Mouse (Mus musculus) spleen, embryonic (tissue): ENCODE results near the gene Lefty2.

ENCODE experiments used
- CTCF ChIA-PET: fragments of 350-600 bp; sonication (Branson Sonifier 250); formaldehyde crosslinking; loops from one replicate; lab custom pipeline; 2022; lab: Charles Lee

Gene Lefty2

GRCm38 (mm10) chr1:180929599-180929998, 36.7 kb downstream of the Lefty2 start:
- CTCF ChIA-PET = no interaction called here

DNA sequence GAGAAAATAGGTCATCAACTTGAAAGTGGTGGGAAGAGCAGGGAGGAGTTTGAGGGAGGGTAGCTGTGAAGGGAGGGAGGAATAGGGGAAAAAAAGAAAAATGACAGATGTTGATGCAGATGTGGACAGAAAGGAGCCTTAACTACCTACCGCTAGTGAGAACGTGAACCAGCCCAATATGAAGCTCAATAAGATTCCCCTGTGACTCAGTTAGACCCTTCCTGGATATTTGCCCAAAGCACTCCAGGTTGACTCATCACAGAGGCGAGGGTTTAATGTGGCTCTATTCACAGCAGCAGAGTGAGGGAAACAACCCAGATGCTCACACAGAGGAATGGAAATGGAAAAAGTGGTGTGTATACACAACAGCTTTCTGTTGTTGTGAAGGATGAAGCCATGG, 38.2 kb downstream of the Lefty2 start:
- CTCF ChIA-PET = interaction anchor here (0.6 kb wide), 1 partner anchor 10 kb away, joined by 3 read pairs; no protein-coding TSS in a partner anchor

DNA sequence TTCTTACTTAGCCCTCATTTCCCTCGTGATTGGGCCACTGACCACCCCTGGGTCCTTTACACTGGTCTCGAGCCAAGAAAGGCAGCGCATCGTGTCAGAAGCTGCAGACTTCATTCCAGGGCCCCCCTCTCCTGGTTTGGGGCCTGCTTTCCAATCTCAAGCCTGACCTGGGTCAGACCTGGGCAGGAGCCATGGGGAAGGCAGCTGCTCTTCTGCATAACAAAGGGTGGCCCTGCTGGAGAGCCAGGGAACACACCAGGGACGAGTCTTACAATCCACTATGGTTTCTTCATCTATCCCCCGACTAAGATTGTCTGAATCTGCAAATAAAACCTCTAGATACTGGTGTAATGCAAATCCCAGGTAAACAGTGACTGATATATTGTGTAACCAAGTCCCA, 40.8 kb downstream of the Lefty2 start:
- CTCF ChIA-PET = no interaction called here

DNA sequence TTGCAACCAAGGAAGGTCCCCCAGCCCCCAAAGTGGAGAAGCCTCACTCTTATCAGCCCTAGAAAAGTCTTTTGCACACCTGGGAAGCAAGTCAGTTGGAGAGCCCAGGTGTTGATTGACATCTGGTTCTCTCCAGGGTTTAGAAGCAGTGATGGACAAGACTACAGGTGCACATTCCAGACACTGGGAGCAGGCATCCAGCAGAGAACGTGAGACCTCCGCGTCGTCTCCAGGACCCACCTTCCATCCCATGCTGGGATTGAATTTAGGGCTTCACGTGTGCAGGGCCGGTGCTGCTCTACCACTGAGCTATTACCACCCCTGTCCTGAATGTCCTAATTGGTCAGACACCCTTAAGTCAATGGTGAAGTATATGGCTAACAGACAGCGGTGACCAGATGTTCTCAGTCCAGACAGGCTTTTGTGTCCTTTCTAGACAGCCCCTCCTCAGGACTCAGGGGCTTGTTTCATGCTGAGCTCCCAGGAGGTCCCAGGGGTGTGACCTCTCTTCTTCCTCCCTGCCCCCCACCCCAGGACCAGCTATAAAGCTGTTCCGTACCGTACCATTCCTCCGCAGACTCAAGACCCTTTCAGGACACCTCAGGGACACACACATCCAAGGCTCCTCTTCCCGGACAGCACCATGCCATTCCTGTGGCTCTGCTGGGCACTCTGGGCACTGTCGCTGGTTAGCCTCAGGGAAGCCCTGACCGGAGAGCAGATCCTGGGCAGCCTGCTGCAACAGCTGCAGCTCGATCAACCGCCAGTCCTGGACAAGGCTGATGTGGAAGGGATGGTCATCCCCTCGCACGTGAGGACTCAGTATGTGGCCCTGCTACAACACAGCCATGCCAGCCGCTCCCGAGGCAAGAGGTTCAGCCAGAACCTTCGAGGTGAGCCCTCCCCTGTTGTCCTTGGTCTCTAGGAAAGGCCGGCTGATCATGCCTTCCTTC, 41.8 kb downstream of the Lefty2 start, which contains the start of gene Lefty1:
Gene Lefty1, plus strand, starts transcription at position 556 of the 953 bp plus-strand sequence.
- CTCF ChIA-PET = interaction anchor here (0.5 to 0.8 kb wide), 2 partner anchors 8 to 61 kb away, joined by 3 read pairs; no protein-coding TSS in a partner anchor

- CTCF ChIA-PET = interaction anchor here (1.0 kb wide), 1 partner anchor 1178 kb away, joined by 3 read pairs; no protein-coding TSS in a partner anchor
These were observed 43.9 kb downstream of the Lefty2 start for GRCm38 (mm10) chr1:180936610-180937398.

DNA sequence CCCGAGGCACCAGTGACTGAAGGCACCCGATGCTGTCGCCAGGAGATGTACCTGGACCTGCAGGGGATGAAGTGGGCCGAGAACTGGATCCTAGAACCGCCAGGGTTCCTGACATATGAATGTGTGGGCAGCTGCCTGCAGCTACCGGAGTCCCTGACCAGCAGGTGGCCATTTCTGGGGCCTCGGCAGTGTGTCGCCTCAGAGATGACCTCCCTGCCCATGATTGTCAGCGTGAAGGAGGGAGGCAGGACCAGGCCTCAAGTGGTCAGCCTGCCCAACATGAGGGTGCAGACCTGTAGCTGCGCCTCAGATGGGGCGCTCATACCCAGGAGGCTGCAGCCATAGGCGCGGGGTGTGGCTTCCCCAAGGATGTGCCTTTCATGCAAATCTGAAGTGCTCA, 44.7 kb downstream of the Lefty2 start:
- CTCF ChIA-PET = interaction anchor here (0.6 to 1.0 kb wide), 3 partner anchors 12 to 1178 kb away, joined by 3 to 6 read pairs (median 4); no protein-coding TSS in a partner anchor

DNA sequence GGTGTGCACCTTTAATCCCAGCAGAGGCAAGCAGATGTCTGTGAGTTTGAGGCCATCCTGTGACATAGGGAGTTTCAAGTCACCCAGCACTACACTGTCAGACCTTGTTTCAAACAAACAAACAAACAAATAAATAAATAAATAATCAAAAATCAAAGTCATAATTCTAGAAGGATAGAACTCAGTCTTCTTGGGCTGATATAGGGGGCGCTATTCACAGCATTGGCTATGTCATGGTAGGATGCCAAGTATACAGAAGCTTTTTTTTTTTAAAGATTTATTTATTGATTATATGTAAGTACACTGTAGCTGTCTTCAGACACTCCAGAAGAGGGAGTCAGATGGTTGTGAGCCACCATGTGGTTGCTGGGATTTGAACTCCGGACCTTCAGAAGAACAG, 45.9 kb downstream of the Lefty2 start:
- CTCF ChIA-PET = interaction anchor here (0.6 to 0.7 kb wide), 4 partner anchors 16 to 159 kb away, joined by 4 to 5 read pairs (median 4); no protein-coding TSS in a partner anchor

GRCm38 (mm10) chr1:180940776-180941460, 48.0 kb downstream of the Lefty2 start:
- CTCF ChIA-PET = interaction anchor here (0.6 to 1.0 kb wide), 4 partner anchors 10 to 40 kb away, joined by 3 to 16 read pairs (median 4); partner anchors contain the start of gene Pycr2

DNA sequence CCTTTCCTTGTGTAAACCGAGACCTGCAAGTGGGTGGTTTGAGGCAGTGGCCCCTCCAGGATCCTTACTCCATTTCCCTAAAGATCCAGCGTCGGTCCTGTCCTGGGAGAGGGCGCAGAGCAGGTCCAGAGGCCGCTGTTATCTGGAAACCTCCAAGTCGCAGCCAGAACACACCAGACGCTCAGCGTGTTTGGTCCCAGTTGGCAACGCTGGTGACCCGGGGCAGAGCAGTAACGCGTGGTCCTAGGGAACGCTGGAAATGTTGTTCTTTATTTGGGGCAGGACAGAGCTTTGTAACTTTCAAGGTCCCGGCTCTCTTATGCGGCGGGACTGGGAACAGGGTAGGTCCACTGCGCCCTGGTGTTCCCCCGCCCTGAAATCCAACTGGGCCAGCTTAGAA, 48.8 kb downstream of the Lefty2 start:
- CTCF ChIA-PET = interaction anchor here (1.0 kb wide), 1 partner anchor 37 kb away, joined by 5 read pairs; the partner anchor contains the start of gene Pycr2

- CTCF ChIA-PET = no interaction called here
These were observed 49.5 kb downstream of the Lefty2 start, which contains the start of gene Tmem63a for GRCm38 (mm10) chr1:180942166-180943031. TSS of gene Tmem63a (plus strand) at chr1:180942344.

GRCm38 (mm10) chr1:180943032-180943644, 50.2 kb downstream of the Lefty2 start:
- CTCF ChIA-PET = no interaction called here

DNA sequence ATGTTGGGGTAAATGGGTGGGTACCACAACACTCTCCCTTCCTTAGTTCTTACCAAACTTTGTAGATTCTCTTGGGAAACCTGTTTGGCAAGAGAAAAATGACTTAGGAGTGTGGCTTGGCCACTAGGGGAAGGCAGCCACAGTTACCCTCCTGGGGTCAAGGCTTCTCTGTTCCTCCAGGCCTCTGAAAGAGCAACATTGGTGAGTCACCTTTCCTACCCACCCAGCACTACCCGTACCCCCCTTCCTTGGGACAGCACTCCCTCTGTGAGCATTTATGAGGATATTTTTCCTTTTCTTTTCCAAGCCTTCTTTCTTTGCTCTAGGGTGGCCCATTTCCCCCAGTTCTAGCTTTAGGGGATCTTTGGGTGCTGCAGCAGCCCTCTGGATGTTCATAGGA, 51.0 kb downstream of the Lefty2 start:
- CTCF ChIA-PET = interaction anchor here (0.5 kb wide), 1 partner anchor 165 kb away, joined by 5 read pairs; no protein-coding TSS in a partner anchor

DNA sequence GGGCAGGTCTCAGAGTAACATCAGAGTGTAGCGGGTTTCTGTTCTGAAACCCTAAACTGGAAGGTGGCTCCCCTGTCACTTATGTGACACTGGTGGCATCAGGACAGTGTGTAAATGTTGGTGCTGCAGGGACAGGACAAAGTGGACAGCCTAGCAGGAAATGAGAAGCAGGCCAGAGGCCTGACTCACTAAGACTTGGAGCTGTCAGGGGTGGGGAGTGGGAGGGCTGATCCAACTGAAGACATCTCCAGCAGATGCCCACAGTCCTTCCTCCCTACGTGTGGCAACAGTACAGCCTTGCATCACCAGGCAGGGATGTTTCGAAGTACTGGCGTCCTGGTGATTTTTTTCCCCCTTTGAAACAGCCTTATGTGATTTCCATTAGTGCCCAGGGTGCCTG, 51.6 kb downstream of the Lefty2 start:
- CTCF ChIA-PET = interaction anchor here (0.5 kb wide), 1 partner anchor 166 kb away, joined by 5 read pairs; no protein-coding TSS in a partner anchor

GRCm38 (mm10) chr1:180945001-180945980, 52.4 kb downstream of the Lefty2 start:
- CTCF ChIA-PET = interaction anchor here (0.6 kb wide), 1 partner anchor 225 kb away, joined by 3 read pairs; no protein-coding TSS in a partner anchor

- CTCF ChIA-PET = no interaction called here
These were observed 53.5 kb downstream of the Lefty2 start for GRCm38 (mm10) chr1:180946448-180946847.
